Mouse (Mus musculus): ENCODE measurements at regions not wholly inside any gene's neighbourhood (a gene's known extent, or its start where the extent isn't known, plus 50 kb on each side); places are given as distances from the start of the nearest gene placed in this dataset.

GRCm38 (mm10) chr1:71821099-71821498 lies 168.1 kb upstream of the Fn1 start:
- WGBS (ENCODE audit: insufficient replicate concordance): 67% methylated on average over 7 of the region's 7 CpGs
- Histone ChIP-seq H3K27me3 (ENCODE audit: control insufficient read depth, insufficient read depth, low read length) (no peaks in the 10 kb centered on the region), H3K9me3 (ENCODE audit: control insufficient read depth, low read length) (no peaks in the 10 kb centered on the region), H3K4me3 (ENCODE audit: insufficient read depth in 1 of 2, low read depth in 2 of 2, low read length in 2 of 2) (no peak overlapping the region), H3K36me3 (replicated peaks; ENCODE audit: control insufficient read depth, insufficient read depth, low read depth) (no peaks in the 10 kb centered on the region), H3K27ac (no peak overlapping the region), H3K4me1 (replicated peaks; ENCODE audit: control insufficient read depth in 2 of 2, insufficient read depth in 2 of 2, low read length in 1 of 2) (no peaks in the 10 kb centered on the region), H3K4me2 (ENCODE audit: low read depth) (no peak overlapping the region), H3K9ac (replicated peaks) (no peak overlapping the region)
- DNase-seq (ENCODE audit: low read depth in 3 of 3, low spot score in 3 of 3) (no peak), ATAC-seq (ENCODE audit: insufficient read depth) (no peak)
- TF ChIP-seq CTCF (IDR thresholded peaks at IDR 0.05; ENCODE audit: low read depth) (no peak), EP300 (IDR thresholded peaks at IDR 0.05; ENCODE audit: low read depth) (no peak)

DNA sequence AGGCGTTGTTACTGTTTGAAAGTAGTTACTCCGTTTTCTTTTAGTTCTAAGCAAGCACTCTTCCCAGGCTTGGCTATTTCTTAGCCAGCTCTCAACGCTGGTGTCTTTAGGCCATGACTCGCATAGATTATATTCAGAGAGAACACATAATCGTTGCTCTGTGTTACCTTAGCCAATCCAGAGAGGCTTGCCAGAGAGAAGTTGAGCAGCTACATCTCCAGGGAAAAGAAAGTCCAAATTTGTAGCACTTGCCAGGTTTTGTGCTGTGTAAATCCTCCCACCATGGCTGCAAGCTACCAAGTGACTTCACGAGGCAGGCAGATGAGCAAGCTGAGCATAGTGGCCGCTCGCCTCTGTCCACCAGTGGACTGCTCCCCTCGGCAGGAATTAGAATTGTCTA lies 163.3 kb upstream of the Fn1 start:
- 0 out of 4 replicates have a peak, but pooled peaks cover 0 to under 1% of the 10 kb centered on the region in 2 experiments for H3K4me1 ChIP-seq (replicated peaks; ENCODE audit: control insufficient read depth in 2 of 2, insufficient read depth in 2 of 2, low read length in 1 of 2)
- no peak for TF ChIP-seq EP300 (IDR thresholded peaks at IDR 0.05; ENCODE audit: low read depth)
- TF ChIP-seq CTCF (IDR thresholded peaks at IDR 0.05; ENCODE audit: low read depth): no peak
- no peaks in the 10 kb centered on the region for H3K36me3 ChIP-seq (replicated peaks; ENCODE audit: control insufficient read depth, insufficient read depth, low read depth)
- H3K27me3 ChIP-seq (ENCODE audit: control insufficient read depth, insufficient read depth, low read length): no peaks in the 10 kb centered on the region
- DNase-seq (ENCODE audit: low read depth in 3 of 3, low spot score in 3 of 3) (no peak), ATAC-seq (ENCODE audit: insufficient read depth) (no peak)
- H3K4me3 ChIP-seq (ENCODE audit: insufficient read depth in 1 of 2, low read depth in 2 of 2, low read length in 2 of 2): no peak overlapping the region
- no peak overlapping the region for H3K4me2 ChIP-seq (ENCODE audit: low read depth)
- no peak overlapping the region for H3K27ac ChIP-seq
- H3K9me3 ChIP-seq (ENCODE audit: control insufficient read depth, low read length): no peaks in the 10 kb centered on the region
- H3K9ac ChIP-seq (replicated peaks): no peak overlapping the region
- WGBS (ENCODE audit: insufficient replicate concordance): 65% methylated on average over 9 of the region's 9 CpGs

GRCm38 (mm10) chr1:71814141-71814540 lies 161.1 kb upstream of the Fn1 start:
- Histone ChIP-seq H3K4me1 (replicated peaks; ENCODE audit: control insufficient read depth in 2 of 2, insufficient read depth in 2 of 2, low read length in 1 of 2) (0 out of 4 replicates have a peak, but pooled peaks cover 0 to 2% of the 10 kb centered on the region in 2 experiments), H3K27me3 (ENCODE audit: control insufficient read depth, insufficient read depth, low read length) (no peaks in the 10 kb centered on the region), H3K36me3 (replicated peaks; ENCODE audit: control insufficient read depth, insufficient read depth, low read depth) (no peaks in the 10 kb centered on the region), H3K9me3 (ENCODE audit: control insufficient read depth, low read length) (no peaks in the 10 kb centered on the region), H3K27ac (no peak overlapping the region), H3K4me2 (ENCODE audit: low read depth) (no peak overlapping the region), H3K9ac (replicated peaks) (no peak overlapping the region), H3K4me3 (ENCODE audit: insufficient read depth in 1 of 2, low read depth in 2 of 2, low read length in 2 of 2) (no peak overlapping the region)
- TF ChIP-seq EP300 (IDR thresholded peaks at IDR 0.05; ENCODE audit: low read depth): no peak
- WGBS (ENCODE audit: insufficient replicate concordance): 64% methylated on average over 4 of the region's 4 CpGs
- DNase-seq (ENCODE audit: low read depth in 3 of 3, low spot score in 3 of 3) (no peak), ATAC-seq (ENCODE audit: insufficient read depth) (no peak)

DNA sequence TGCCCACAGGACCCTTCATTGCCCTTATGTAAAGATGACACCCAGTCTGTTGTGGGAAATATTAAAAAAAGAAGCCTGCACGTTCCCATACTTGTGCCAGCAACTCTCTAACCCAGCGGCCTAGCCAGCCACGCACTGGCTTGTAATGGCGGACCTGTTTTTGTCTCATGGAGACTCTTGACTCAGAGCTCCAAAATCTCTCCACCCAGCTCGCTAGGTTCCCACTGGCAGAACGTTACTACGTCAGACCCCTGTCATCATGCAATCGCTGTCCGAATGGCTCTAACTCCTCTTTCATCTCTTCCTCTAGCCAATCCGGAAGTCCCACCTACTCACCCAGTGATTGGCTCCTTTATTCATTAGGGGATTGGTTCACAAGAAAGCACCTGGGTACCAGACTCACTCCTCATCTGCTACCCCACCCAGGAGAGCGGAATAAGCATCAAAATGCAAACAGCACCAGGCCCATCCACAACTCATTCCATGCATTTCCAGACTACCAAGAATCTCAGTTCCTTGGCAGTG lies 159.2 kb upstream of the Fn1 start:
- Histone ChIP-seq H3K9me3 (ENCODE audit: control insufficient read depth, low read length) (no peaks in the 10 kb centered on the region), H3K36me3 (replicated peaks; ENCODE audit: control insufficient read depth, insufficient read depth, low read depth) (no peaks in the 10 kb centered on the region), H3K4me2 (ENCODE audit: low read depth) (no peak overlapping the region), H3K4me1 (replicated peaks; ENCODE audit: control insufficient read depth in 2 of 2, insufficient read depth in 2 of 2, low read length in 1 of 2) (peaks cover 0 to 2% of the 10 kb centered on the region in 2 experiments; a peak in 1 of 4 replicates), H3K27ac (no peak overlapping the region), H3K4me3 (ENCODE audit: insufficient read depth in 1 of 2, low read depth in 2 of 2, low read length in 2 of 2) (no peak overlapping the region), H3K27me3 (ENCODE audit: control insufficient read depth, insufficient read depth, low read length) (no peaks in the 10 kb centered on the region), H3K9ac (replicated peaks) (no peak overlapping the region)
- no peak for ATAC-seq (ENCODE audit: insufficient read depth)
- no peak for DNase-seq (ENCODE audit: low read depth in 3 of 3, low spot score in 3 of 3)
- TF ChIP-seq CTCF (IDR thresholded peaks at IDR 0.05; ENCODE audit: low read depth): no peak
- WGBS (ENCODE audit: insufficient replicate concordance): 75% methylated on average over 11 of the region's 11 CpGs

GRCm38 (mm10) chr1:71811196-71811788 lies 158.3 kb upstream of the Fn1 start:
- ATAC-seq (ENCODE audit: insufficient read depth) (no peak), DNase-seq (ENCODE audit: low read depth in 3 of 3, low spot score in 3 of 3) (no peak)
- H3K27me3 ChIP-seq (ENCODE audit: control insufficient read depth, insufficient read depth, low read length): no peaks in the 10 kb centered on the region
- no peak overlapping the region for H3K27ac ChIP-seq
- H3K9me3 ChIP-seq (ENCODE audit: control insufficient read depth, low read length): no peaks in the 10 kb centered on the region
- H3K4me2 ChIP-seq (ENCODE audit: low read depth): no peak overlapping the region
- H3K9ac ChIP-seq (replicated peaks): no peak overlapping the region
- H3K36me3 ChIP-seq (replicated peaks; ENCODE audit: control insufficient read depth, insufficient read depth, low read depth): no peaks in the 10 kb centered on the region
- TF ChIP-seq CTCF (IDR thresholded peaks at IDR 0.05; ENCODE audit: low read depth): no peak
- WGBS (ENCODE audit: insufficient replicate concordance): 45% methylated on average over 11 of the region's 11 CpGs
- H3K4me1 ChIP-seq (replicated peaks; ENCODE audit: control insufficient read depth in 2 of 2, insufficient read depth in 2 of 2, low read length in 1 of 2): peaks cover 0 to 6% of the 10 kb centered on the region in 2 experiments; a peak in 2 of 4 replicates
- no peak overlapping the region for H3K4me3 ChIP-seq (ENCODE audit: insufficient read depth in 1 of 2, low read depth in 2 of 2, low read length in 2 of 2)
